Mouse (Mus musculus) cerebellum, adult 18-20 months (tissue): ENCODE measurements around the gene Uap1.

ENCODE experiments used
- DNase-seq, 2 experiments: peaks; one replicate each; pipeline ENCODE4 v3.0.0; 2021

The Uap1 gene

DNA sequence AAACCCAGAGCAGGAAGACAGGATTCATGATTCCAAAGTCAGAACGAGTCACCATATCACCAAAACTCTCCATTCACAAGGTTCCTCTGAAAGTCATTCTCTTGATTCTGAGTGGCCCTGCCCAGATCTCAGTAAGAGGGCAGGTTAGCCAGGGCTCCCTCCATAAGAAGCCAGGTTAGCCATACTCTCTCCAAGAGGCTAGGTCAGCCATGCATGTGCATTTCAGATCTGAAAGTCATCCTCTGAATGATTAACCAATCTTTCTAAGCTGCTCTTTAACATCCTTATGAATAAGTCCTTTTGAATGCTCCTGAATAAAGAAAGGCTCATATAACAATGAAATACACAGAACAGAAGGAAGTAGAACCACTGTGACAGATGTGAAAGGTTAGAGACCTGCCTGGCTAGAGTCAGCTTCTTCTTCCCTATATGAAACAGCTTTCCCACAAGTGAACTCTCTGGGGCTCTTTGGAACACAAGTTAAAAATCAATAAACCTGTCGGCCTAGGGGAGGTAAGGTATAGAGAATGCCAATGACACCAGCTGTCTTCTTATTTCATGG lies 10.6 kb downstream of the Uap1 start:
- DNase-seq, result no peak

DNA sequence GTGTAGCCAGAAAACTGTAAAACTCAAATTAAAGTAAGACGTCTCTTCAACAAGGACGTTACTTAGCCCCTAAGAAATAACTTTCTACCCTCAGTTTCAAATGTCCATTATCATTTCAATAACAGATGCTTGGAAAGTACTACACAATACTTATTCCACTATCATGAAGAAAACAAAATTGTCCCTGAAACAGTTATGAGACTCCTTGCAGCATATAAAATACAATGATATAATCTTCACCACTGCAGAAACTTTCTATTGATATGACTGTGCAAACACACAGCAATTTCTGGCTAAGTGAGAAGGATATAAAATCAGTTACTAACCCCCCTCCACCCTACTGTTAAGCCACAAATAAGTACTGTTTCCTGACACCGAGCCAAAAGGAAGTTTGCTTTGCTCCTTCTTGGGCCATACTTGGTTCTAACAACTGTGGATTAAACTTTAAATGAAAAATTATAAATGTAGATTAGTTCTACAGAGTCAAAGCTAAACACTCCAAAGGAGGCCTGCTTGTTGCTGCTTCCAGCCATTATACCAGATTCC lies 11.3 kb downstream of the Uap1 start:
- DNase-seq, result no peak

DNA sequence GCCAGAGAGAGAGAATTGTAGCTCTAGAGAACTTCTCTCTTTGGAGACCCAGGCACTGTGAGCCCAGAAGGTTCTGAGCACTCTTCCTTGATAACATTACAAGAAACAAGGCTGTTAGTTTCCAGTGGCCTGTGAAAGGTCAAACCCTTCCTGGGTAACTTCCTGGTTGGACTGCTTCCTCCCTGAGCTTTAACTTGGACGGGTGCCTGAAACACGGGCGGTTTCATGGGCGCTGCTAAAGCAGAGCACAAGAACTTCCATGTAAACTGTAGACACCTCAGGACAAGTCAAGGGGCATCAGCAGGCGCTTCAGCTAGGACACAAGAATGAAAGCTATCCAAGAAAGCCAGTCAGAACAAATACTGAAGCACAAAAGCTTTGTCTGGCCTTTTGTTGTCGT lies 12.9 kb downstream of the Uap1 start:
- no peak for DNase-seq

DNA sequence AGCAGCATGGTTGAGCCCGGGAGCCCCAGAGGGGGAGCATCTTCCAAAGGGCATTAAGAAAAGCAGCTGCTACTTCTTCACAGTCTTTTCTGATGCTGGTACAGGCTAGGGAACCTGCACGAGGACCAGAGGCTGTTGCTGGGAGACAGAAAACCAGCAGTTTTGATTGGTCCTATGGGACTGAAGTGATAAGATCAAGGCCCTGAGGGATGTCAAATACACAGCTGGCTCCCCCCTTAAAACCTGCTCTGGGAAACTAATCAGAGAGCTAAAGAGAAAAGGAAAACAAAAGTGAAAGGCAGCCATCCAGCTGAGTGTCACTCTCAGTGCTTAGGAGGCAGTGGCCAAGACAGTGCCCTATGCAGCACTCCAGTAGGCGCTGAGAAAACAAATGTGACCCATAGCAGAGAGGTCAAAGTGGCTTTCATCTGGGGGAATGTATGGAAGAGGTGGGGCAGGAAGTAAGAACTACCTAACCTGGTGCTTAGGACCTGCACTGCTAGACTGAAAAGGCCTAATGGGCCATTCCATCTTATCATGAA lies 14.3 kb downstream of the Uap1 start:
- DNase-seq, result no peak

DNA sequence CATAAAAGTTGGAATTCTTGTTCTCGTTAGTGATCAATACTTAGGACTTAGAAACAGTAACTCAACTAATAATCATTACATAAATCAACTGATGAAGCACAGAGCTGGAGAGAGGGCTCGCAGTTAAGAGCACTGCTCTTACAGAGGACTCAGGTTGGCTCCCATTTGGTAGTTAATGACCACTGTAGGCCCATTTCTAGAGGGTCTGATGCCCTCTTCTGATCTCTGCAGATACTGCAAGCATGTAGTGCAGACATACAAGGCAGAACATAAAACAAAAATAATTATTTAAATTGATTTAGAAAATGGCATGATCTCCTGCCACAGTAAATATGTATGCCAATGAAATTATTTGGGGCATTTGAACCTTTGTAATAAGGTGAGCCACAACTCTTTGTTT lies 15.1 kb downstream of the Uap1 start:
- DNase-seq, result no peak

DNA sequence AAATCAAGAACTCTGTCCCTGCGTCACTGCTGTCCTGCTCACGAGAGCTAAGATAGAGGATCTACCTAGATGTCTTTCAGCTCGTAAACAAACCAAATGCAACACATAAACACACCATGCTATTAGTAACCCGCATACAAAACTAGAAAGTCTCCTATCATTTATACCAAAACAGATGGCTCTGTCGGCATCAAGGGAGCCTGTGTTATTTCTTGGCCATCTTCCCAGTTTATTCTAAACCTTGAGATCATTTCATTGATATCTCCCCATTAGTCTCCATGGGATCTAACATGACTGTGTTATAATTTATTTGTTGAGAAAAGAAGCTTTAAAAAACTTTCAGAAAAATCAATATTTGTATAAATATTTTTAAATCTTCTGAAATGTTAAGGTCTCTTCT lies 19.0 kb downstream of the Uap1 start:
- DNase-seq, result no peak

DNA sequence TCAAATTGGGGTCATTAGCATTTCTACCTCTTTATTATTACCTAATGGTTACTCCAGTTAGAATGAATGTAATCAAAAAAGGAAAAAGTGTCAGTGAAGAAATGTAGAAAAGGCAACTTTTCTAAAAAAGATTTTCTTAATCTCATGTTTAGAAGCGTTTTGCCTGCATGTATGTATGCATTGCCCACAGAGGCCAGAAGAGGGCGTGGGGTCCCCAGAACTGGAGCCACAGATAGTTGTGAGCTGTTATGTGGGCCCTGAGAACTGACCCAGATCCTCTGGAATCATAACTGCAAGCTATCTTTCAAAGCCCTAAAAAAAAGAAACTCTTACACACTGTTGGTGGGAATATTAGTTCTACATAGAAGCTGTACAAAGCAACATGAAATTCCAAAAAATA lies 19.5 kb downstream of the Uap1 start:
- DNase-seq, result no peak

DNA sequence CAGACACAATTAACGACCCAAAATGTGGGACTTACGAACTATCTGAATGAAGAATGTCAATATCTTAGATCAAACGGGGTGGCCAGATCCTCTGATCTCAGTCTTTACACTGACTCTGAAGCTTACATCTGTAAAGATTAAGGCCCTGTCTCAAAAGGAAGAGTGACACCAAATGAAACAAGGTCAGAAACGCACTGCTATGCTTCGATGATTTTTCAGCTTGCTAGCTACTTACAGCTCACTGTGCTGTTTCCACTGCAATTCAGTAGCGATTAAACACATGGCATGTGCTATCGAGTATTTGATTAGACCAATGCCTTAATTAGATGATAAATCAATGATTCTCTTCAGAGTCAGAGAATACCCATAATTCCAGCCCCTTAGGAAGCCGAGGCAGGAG lies 20.8 kb downstream of the Uap1 start:
- no peak for DNase-seq

DNA sequence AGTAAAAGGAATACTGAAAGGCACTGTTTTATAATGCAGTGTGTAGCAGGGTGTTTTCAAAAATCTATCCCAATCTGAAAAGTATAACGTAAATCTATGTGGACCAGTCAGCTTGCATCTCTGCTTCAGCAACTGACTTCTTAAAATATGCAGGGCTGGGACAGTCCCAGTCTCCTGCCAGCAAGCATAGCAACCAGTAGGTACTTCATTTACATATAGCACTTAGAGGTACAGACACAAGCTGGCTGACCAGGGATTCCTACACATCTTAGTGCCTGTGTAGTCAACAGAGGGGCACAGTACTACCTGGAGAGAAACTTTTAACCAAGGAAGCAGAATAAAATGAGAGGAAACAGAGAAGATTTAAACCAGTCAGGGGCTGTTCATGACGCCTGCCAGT lies 22.2 kb downstream of the Uap1 start:
- no peak for DNase-seq

GRCm38 (mm10) chr1:170150870-170151269 lies 23.9 kb downstream of the Uap1 start:
- DNase-seq, result no peak

- no peak for DNase-seq
Observed at GRCm38 (mm10) chr1:170149756-170150155, 25.0 kb downstream of the Uap1 start.

DNA sequence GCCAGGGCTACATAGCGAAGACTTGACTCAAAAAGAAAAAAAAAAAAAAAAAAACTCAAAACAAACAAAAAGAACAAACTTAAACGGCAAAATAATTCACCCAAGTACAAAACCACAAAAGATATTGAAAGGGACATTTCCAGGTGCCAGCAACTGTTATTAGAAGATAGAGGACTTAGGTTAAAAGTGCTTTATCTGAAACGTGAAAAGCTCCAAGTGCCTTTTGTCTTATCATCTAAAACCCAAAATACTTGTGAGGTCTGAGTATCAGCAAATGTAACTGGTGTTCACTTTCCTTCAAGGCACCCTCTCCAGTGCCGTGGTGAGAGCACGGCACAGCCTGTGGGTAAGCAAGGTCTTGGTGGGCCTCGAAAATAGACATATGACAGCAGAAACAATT lies 26.2 kb downstream of the Uap1 start:
- DNase-seq, result no peak

DNA sequence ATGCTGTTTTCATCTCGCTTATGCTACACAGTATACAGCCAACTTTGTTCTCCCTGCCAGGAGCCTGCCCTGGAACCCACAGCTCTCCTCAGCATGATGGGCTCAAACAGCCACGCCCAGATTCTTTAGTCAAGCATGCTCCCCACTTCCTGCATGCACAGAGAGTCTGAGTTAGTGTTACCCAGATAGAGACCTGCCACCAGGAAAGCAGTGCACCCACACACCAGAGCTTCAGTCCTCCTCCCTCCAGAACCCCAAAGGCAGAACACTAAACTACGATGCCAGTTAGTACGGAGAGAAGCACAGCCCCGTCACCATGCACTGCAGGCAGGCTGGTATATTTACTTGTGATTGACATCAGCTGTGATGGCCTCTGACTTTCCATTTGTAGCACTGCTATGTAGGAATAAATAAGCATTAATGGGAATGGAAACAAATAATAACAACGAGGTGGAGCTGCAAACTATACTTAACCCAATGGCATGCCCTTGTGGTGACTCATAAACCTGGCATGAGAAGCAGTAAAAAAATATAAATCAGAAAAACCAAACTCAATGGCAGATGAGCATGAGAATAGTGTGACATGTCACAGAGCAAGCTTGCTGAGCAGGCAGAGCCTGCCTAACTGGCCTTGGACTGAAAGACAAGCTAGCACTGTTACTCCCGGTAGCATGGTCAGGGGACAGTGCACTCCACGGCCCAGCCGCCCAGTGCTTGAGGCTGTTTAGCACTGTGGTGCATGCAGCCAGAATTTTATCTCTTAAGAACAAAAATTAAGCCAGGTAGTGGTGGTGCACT lies 26.9 kb downstream of the Uap1 start:
- DNase-seq, result no peak

DNA sequence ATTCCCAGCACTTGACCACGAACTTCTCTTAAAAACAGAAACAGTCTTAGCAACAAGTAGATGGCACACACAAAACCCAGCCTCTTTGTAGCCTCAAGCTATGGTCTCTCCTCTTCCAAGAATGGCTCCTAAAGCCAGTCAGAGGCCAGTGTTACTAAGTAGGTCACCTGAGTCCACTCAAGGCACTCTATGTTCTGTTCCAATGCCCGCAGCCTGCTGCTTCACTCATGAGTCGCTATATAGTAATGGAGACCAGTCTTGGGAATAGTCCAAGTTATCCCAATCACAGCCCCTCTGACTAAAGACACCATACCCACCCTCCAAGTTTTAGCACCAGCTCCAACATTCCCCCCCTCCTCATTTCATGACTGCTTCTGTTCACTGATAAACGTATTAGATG lies 29.2 kb downstream of the Uap1 start:
- no peak for DNase-seq

- DNase-seq, result no peak
Observed at GRCm38 (mm10) chr1:170142256-170142871, 32.4 kb downstream of the Uap1 start.

DNA sequence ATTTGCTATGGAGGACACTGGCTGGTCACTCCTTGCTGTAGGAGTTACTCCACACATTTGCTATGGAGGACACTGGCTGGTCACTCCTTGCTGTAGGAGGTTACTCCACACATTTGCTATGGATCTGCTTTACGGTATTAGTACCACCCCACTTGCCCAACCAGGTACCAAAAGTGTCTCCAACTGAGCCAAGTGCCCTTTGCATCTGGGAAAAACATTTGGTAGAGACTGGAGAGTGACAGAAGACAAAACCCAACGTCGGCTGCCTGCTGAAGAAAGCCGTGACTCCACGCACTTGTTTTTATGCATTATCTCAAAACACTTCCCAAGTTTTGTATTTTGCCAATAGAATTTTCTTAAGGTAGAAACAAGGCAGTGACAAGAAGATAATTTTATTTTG lies 33.1 kb downstream of the Uap1 start:
- DNase-seq, result no peak

DNA sequence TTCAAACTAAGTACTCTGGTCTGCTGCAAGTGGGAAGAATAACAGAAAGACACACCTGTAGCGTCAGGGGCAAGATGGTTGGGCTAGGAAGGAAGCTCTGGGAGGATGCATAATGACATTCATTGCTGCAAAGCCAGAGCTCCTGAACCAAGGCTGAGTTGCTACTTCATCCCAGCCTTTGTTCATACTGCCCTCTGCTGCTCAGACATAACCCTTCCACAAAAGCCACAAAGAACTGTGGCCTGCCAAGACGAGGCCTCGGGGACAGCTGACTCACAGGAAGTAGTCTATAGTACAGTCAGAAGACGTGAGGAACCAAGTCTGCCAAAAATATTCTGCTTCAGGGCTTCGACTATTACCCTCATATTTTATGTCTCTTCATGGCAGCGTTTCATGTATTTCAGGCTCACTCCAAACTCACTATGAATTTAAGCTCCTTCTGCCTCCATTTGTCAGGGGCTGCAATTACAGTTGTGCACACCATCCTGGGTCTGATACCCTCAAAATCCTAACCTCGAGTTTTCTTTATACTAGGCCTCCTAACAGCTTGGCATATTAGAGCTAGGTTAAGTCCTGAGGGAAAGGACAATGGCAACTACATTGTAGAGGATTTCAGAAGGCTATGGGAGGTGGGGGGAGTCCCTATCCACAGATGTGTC lies 38.3 kb downstream of the Uap1 start:
- DNase-seq, result peak; percentile 64 to 73

DNA sequence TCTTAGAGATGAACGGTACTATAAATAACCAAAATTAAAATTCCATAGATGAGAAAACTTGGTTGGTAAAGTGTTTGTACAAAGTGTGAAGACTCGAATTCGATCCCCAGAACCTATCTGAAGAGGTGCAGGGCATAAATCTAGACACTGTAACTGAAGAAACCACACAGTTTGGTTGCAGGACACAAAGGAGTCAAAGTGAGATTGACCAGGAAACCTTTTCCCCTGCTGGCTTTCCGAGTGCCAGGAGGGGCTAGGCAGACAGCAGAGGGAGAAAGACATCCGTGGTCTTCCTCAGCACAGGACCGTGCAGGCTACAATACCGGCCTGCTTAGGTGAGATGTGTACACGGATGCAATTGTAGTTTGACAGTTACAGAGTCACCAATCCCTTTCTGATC lies 40.5 kb downstream of the Uap1 start:
- DNase-seq, result no peak

GRCm38 (mm10) chr1:170130962-170131361 lies 43.8 kb downstream of the Uap1 start:
- DNase-seq, result no peak

DNA sequence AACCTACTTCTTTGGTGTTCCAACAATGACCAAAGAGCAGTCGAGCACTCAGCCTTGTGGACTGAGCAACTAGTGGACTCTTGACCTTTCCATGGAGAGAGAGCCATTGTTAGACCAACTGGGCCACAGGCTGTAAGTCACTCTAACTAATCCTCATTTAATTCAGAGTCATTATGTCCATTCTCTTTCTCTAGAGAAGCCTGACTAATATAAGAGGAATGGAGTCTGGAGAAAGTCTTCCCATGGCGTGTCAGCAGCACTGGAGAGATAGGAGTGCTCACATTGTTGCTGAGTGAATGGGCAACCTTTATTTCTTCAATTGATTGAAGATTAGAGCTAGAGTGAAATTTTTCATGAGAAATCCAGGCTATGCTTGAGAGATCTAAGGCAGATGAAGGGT lies 50.1 kb downstream of the Uap1 start:
- no peak for DNase-seq

GRCm38 (mm10) chr1:170113616-170114015 lies 61.1 kb downstream of the Uap1 start:
- no peak for DNase-seq

- DNase-seq, result peak in 1 of 2 experiments; percentile 19
Observed at GRCm38 (mm10) chr1:170112261-170112660, 62.5 kb downstream of the Uap1 start.

- peak; percentile 59 to 63 for DNase-seq
Observed at GRCm38 (mm10) chr1:170111651-170112226, 63.0 kb downstream of the Uap1 start.
